In the genomic region with DNA sequence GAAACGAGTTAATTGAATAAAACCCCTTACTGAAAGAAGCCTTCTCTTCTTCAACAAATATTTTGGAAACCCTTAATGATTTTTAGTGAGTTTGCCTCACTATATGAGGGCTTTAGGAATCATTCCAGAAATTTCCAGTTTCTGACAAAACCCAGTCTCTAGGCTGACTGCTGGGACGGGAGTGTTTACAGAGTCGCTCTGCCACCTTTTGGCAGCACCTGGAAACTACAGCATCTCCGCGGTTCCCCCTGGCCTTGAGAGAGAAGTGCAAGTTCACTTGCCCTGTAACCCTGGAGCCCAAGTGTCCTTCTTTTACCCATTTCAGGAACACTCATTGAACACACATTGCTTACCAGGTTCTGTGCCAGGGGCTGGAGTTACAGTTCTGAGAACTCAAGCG, we compare ENCODE assay signal across 9 mouse cellular contexts.
DNase-seq lines count a peak whose midpoint lies in the region; ATAC-seq and TF ChIP-seq lines count a peak whose summit lies in the region.
"Had no signal": no experiment of that assay in that cellular context is flagged by ENCODE, and none has a peak within 500 bp of the region (broad histone marks: within the 10 kb centered on the region; RNA-seq: fewer than 3 reads in every experiment).

No protein-coding gene starts in this region.

- DNase-seq in left cerebral cortex, adult 2 months (ENCODE audit: extremely low spot score in 1 of 2, low spot score in 2 of 2), result no peak
- DNase-seq in left cerebral cortex, postnatal 25 days (ENCODE audit: low spot score in 2 of 2), result no peak
- DNase-seq in G1E (ENCODE audit: low spot score), result peak; percentile 2
- DNase-seq in adrenal gland, postnatal 25 days, result peak; percentile 29
- DNase-seq in gastrocnemius, postnatal 14 days, result peak; percentile 6
- peak; percentile 10 for DNase-seq in lung, postnatal 36 days
- DNase-seq in spleen, postnatal 36 days (ENCODE audit: low spot score in 2 of 2), result no peak

- TF ChIP-seq CTCF in left cerebral cortex, adult 2 months (IDR thresholded peaks at IDR 0.05), result peak; percentile 64
- TF ChIP-seq CTCF in G1E (IDR thresholded peaks at IDR 0.05; ENCODE audit: low read depth, low read length), result no peak

- H3K4me1 ChIP-seq in G1E (ENCODE audit: insufficient read depth, low read depth, low read length), result no peaks in the 10 kb centered on the region
- H3K4me1 ChIP-seq: heart, embryonic 13.5 days; megakaryocyte, embryonic 14.5 days had no signal

- ATAC-seq in G1E (ENCODE audit: extremely low read depth, insufficient number of reproducible peaks, low FRiP score, poor library complexity, severe bottlenecking), result no peak

- no peaks in the 10 kb centered on the region for H3K9me3 ChIP-seq in G1E (replicated peaks)
- H3K9me3 ChIP-seq: heart, embryonic 13.5 days; megakaryocyte, embryonic 14.5 days had no signal

- no peak overlapping the region for H3K27ac ChIP-seq in left cerebral cortex, adult 2 months
- H3K27ac ChIP-seq: heart, embryonic 13.5 days had no signal

- intact Hi-C loops in left cerebral cortex, adult 2 months (cut with DNase I), result loop anchor here (2.0 kb wide), 1 partner anchor 244 kb away; no protein-coding TSS in a partner anchor
- intact Hi-C loops in left cerebral cortex, postnatal 25 days (cut with DNase I), result loop anchor here (2.0 kb wide), 1 partner anchor 244 kb away; no protein-coding TSS in a partner anchor
- intact Hi-C loops in gastrocnemius, postnatal 14 days (cut with DNase I; ENCODE audit: low total_unique reads), result loop anchor here (5.0 kb wide), 1 partner anchor 243 kb away; no protein-coding TSS in a partner anchor

- no peak overlapping the region for H3K4me3 ChIP-seq in left cerebral cortex, adult 2 months
- no peak overlapping the region for H3K4me3 ChIP-seq in G1E (ENCODE audit: low read depth, low read length)
- H3K4me3 ChIP-seq: heart, embryonic 13.5 days; megakaryocyte, embryonic 14.5 days had no signal

- no peaks in the 10 kb centered on the region for H3K36me3 ChIP-seq in G1E (replicated peaks)
- H3K36me3 ChIP-seq: heart, embryonic 13.5 days had no signal

- H3K27me3 ChIP-seq in G1E (ENCODE audit: insufficient read depth, low read length), result no peaks in the 10 kb centered on the region
- H3K27me3 ChIP-seq: heart, embryonic 13.5 days had no signal

Comparison
In these comparisons a context has a peak if more than half of its experiments do, and no peak if none do; other contexts are left out.
1. DNase-seq: peak in G1E (single experiment), adrenal gland, postnatal 25 days (single experiment), gastrocnemius, postnatal 14 days (single experiment) and lung, postnatal 36 days (single experiment); none in left cerebral cortex, adult 2 months (0 of 2), left cerebral cortex, postnatal 25 days (0 of 2) and spleen, postnatal 36 days (0 of 2).